Mouse (Mus musculus) myocyte (in vitro differentiated cells): ENCODE measurements around the gene Tnrc18. TPM values are rescaled to one million over a fixed set of nuclear protein-coding genes. Genes with fewer than 3 reads are reported as not detected.

Source experiments
- H3K27me3 ChIP-seq: one replicate; pipeline ENCODE4 v1.6.1; 2011; ENCODE audit not compliant: control insufficient read depth, insufficient read depth, insufficient read length
- H3K36me3 ChIP-seq: one replicate; pipeline ENCODE4 v1.6.1; 2011; ENCODE audit not compliant: control insufficient read depth, insufficient read depth
- H3K4me2 ChIP-seq: one replicate; pipeline ENCODE4 v1.6.1; 2011; ENCODE audit warnings: low read depth, control low read depth
- H3K4me3 ChIP-seq: one replicate; pipeline ENCODE4 v1.5.1; 2011; ENCODE audit warnings: mild to moderate bottlenecking, control low read depth, moderate library complexity
- H3K79me2 ChIP-seq: one replicate; pipeline ENCODE4 v1.6.1; 2011; ENCODE audit not compliant: control insufficient read depth, insufficient read depth
- H3ac ChIP-seq: one replicate; pipeline ENCODE4 v1.6.1; 2011; ENCODE audit not compliant: control insufficient read depth, insufficient read length
- CEBPB ChIP-seq: IDR thresholded peaks from 2 replicates; pipeline ENCODE4 v1.6.1; 2011; ENCODE audit warnings: mild to moderate bottlenecking, moderate library complexity; ENCODE audit not compliant: poor library complexity, insufficient read depth, severe bottlenecking
- E2F4 ChIP-seq: IDR thresholded peaks from one replicate; pipeline ENCODE4 v1.6.1; 2011; ENCODE audit warnings: mild to moderate bottlenecking, control low read depth, moderate library complexity; ENCODE audit not compliant: insufficient read depth
- MAX ChIP-seq: IDR thresholded peaks from one replicate; pipeline ENCODE4 v1.6.1; 2011; ENCODE audit warnings: low read depth, mild to moderate bottlenecking, control low read depth
- MYOD1 ChIP-seq, 3 experiments: IDR thresholded peaks; one replicate each; pipeline ENCODE4 v1.6.1; 2011; ENCODE audit warnings: control low read depth in 2 of 3, low read depth in 2 of 3, mild to moderate bottlenecking in 2 of 3, moderate library complexity in 1 of 3; ENCODE audit not compliant: insufficient read length in 2 of 3, control insufficient read depth in 1 of 3
- MYOG ChIP-seq, 3 experiments: IDR thresholded peaks; one replicate each; pipeline ENCODE4 v1.6.1; 2011; ENCODE audit warnings: control low read depth in 2 of 3, low read depth in 2 of 3, mild to moderate bottlenecking in 2 of 3; ENCODE audit not compliant: insufficient read length in 2 of 3, control insufficient read depth in 1 of 3, insufficient read depth in 1 of 3
- POLR2A ChIP-seq: IDR thresholded peaks from one replicate; pipeline ENCODE4 v1.6.1; 2011; ENCODE audit warnings: low read depth, mild to moderate bottlenecking, control low read depth, moderate library complexity; ENCODE audit not compliant: insufficient read length
- POLR2AphosphoS2 ChIP-seq: IDR thresholded peaks from one replicate; pipeline ENCODE4 v1.6.1; 2011; ENCODE audit warnings: low read depth, control low read depth; ENCODE audit not compliant: insufficient read length
- REST ChIP-seq: IDR thresholded peaks from one replicate; pipeline ENCODE4 v1.6.1; 2011; ENCODE audit warnings: mild to moderate bottlenecking, control low read depth, moderate library complexity; ENCODE audit not compliant: insufficient read depth, insufficient read length
- SRF ChIP-seq: IDR thresholded peaks from one replicate; pipeline ENCODE4 v1.6.1; 2011; ENCODE audit warnings: low read depth; ENCODE audit not compliant: control insufficient read depth, insufficient read length
- TCF12 ChIP-seq: IDR thresholded peaks from one replicate; pipeline ENCODE4 v1.6.1; 2011; ENCODE audit warnings: mild to moderate bottlenecking, control low read depth; ENCODE audit not compliant: poor library complexity, insufficient read depth, severe bottlenecking
- USF1 ChIP-seq: IDR thresholded peaks from one replicate; pipeline ENCODE4 v1.6.1; 2011; ENCODE audit warnings: low read depth, mild to moderate bottlenecking, control low read depth, moderate library complexity
- polyA plus RNA-seq: library from polyadenylated mRNA; unstranded; fragments of >200 nt; fragmentation: generic; extraction: Trizol; gene quantifications from one replicate; pipeline ENCODE4 v1.2.1, GENCODE M21; 2012; ENCODE audit warnings: missing spikeins

The Tnrc18 gene
- polyA plus RNA-seq, 1 experiment = 26.2 TPM

DNA sequence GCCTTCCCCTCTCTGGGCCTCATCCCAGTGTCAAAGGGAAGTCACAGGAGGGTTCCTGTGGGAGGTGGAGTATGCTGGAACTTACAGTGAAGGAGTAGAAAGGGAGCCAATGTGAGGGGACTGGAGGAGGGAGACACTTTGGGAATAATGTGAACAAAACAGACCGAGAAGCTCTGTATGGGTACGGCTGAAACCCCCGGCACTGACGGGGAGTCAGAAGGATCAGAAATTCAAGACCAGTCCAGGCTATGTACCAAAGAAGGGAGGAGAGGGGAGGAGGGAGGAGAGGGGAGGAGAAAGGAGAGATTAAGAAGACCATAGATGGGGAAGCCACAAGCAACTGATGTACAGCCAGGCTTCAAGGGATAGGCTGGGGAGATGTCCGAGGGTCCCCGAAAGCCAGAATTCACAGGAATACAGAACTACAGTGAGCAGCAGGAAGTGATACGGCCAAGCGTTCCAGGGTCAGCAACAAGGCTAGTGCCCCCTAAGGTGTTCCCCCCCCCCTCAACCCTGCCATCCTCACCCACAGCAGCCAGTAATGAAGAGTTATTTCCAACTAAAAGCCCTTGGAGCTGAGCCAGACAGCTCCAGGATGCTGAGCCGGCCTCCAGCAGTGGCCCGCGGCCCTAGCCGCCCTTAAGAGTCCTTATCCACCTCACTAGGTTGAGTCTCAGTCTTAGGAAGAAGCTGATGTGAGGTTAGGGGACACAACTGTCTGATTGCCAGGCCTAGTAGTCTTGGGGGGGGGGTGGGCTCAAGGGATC, 124.3 kb downstream of the Tnrc18 start:
- Histone ChIP-seq H3K4me2 (no peak overlapping the region), H3K36me3 (no peaks in the 10 kb centered on the region), H3ac (no peak overlapping the region), H3K27me3 (peaks cover 25% of the 10 kb centered on the region), H3K79me2 (no peaks in the 10 kb centered on the region), H3K4me3 (no peak overlapping the region)
- no peak for TF ChIP-seq MYOG (IDR thresholded peaks at IDR 0.05; ENCODE audit: control insufficient read depth in 1 of 3, insufficient read depth in 1 of 3, insufficient read length in 2 of 3, low read depth in 2 of 3)

DNA sequence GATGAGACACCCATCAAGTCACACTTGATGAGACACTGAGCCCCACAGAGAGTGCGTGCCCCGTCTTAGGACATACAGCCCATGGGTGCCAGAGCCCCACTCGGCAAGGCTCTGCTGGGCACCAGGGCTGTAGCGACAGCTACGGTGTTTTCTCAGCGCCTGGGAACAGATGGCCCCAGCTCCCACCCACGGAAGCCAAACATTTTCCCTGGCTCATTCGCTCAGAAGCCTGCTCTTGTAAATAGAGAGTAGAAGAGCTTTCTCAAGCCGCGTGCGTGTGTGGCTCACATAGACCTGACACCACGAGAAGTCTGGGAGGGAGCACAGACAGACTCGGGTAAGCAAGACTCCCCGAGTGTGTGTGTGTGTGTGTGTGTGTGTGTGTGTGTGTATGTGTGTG, 125.2 kb downstream of the Tnrc18 start, which contains the start of gene Slc29a4:
Gene Slc29a4 (plus strand): TSS at position 265 of the 400 bp plus-strand sequence.
- no peak within 1 kb of the TSS for H3K4me3 ChIP-seq
- TF ChIP-seq E2F4 = no peak
- no peak for TF ChIP-seq POLR2A
- H3K27me3 ChIP-seq = peaks cover 28% of the 10 kb centered on the region
- H3K4me2 ChIP-seq = no peak within 1 kb of the TSS
- no peaks in the 10 kb centered on the region for H3K36me3 ChIP-seq
- no peaks in the 10 kb centered on the region for H3K79me2 ChIP-seq
- no peak within 1 kb of the TSS for H3ac ChIP-seq

DNA sequence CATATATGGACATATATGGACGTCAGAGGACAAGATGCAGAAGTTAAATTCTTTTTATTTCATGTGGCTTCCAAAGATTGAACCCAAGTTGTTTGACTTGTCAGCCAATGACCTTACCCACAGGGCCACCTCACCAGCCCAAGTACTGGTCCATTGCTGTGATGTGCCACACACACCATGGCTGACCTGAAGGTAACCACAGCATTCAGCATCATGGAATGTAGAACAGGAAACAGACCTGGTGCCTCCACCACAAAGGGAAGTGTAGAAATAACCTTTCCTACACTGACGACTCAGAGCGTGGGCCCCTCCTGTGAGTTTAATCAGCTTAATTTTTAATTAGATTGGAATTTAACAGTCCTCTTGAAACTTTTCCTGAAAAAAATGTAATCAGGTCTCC, 127.1 kb downstream of the Tnrc18 start:
- Histone ChIP-seq H3ac (no peak overlapping the region), H3K36me3 (no peaks in the 10 kb centered on the region), H3K4me2 (no peak overlapping the region), H3K79me2 (no peaks in the 10 kb centered on the region), H3K4me3 (no peak overlapping the region), H3K27me3 (peaks cover 40% of the 10 kb centered on the region)
- TF ChIP-seq POLR2A = no peak

DNA sequence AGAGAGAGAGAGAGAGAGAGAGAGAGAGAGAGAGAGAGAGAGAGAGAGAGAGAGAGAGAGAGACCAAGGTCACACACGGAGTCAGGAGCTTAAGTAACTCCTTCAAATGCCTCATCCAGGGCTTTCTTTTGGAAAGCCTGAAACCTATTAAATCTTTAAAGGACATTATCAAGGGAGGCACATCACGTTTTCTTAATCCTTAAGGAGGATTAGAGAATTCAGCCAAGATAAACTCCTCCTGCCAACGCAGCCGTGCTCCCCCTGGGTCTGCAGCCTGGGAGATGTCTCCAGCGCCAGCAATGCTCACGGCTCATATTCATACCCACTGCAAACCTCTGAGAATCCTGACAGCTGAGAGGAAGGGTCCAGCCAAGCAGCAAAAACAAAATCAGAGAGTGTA, 128.6 kb downstream of the Tnrc18 start:
- Histone ChIP-seq H3ac (no peak overlapping the region), H3K4me2 (no peak overlapping the region), H3K4me3 (no peak overlapping the region), H3K79me2 (no peaks in the 10 kb centered on the region), H3K36me3 (no peaks in the 10 kb centered on the region), H3K27me3 (peaks cover 40% of the 10 kb centered on the region)
- TF ChIP-seq SRF (no peak), MAX (no peak), MYOG (IDR thresholded peaks at IDR 0.05; ENCODE audit: control insufficient read depth in 1 of 3, insufficient read depth in 1 of 3, insufficient read length in 2 of 3, low read depth in 2 of 3) (no peak), USF1 (no peak), CEBPB (no peak)

DNA sequence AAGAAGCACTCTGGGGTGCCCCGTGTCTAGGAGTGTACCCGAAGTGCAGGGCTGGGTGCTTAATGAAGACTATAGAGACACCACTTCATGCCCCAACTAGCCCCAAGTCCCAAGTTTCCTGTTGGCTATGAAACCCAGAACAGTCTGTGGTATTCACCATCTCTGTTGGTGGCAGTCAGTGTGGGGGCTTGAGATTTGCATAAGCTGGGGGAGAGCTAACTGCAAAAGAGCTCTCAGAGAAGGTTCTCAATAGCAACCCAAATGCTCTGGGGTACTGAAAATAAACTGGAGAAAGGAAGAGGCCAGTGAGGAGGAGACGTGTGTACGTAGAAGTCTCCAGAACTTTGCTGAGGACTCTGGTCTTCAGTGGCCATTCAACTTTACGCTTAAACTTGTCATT, 134.9 kb downstream of the Tnrc18 start:
- peaks cover 27% of the 10 kb centered on the region for H3K27me3 ChIP-seq
- H3K4me3 ChIP-seq = no peak overlapping the region
- no peaks in the 10 kb centered on the region for H3K36me3 ChIP-seq
- no peak overlapping the region for H3ac ChIP-seq
- H3K79me2 ChIP-seq = no peaks in the 10 kb centered on the region
- H3K4me2 ChIP-seq = no peak overlapping the region
- TF ChIP-seq CEBPB = no peak
- TF ChIP-seq SRF = no peak
- TF ChIP-seq MYOD1 (IDR thresholded peaks at IDR 0.05; ENCODE audit: control insufficient read depth in 1 of 3, insufficient read length in 2 of 3, low read depth in 2 of 3) = no peak
- TF ChIP-seq MAX = no peak
- TF ChIP-seq TCF12 = no peak
- TF ChIP-seq REST = no peak

DNA sequence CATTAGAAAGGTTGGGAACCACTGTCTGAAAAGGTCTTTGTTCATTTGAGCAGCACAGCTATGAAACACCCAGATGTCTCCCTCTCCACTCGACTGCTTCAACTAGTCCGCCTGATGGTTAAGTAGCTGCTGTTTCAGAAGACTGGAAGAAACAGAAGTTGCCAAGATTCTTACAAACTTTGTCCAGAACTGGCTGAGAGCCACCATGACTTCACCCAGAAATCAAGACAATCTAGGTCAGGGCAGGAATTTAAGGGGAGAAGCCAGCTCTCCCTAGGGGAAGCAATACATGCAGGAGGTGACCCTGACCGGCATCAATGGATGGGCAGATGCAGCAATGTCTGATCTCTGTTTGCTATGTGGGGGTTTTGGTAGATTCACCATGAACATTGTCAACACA, 135.6 kb downstream of the Tnrc18 start:
- Histone ChIP-seq H3K4me2 (no peak overlapping the region), H3K27me3 (peaks cover 21% of the 10 kb centered on the region), H3K79me2 (no peaks in the 10 kb centered on the region), H3ac (no peak overlapping the region), H3K4me3 (no peak overlapping the region), H3K36me3 (no peaks in the 10 kb centered on the region)
- TF ChIP-seq MAX (no peak), TCF12 (no peak), POLR2AphosphoS2 (no peak)
